Mouse (Mus musculus) erythroblast, embryonic 14.5 days (primary cell): ENCODE results near the gene Tmem246.

ENCODE experiments used
- GATA1 ChIP-seq: IDR thresholded peaks from 2 replicates; pipeline ENCODE4 v1.6.1; 2012; ENCODE audit warnings: low read length, inconsistent platforms, mixed read lengths
- TAL1 ChIP-seq: IDR thresholded peaks from 3 replicates; pipeline ENCODE4 v1.6.1; 2012; ENCODE audit warnings: low read length, inconsistent platforms, mixed read lengths

DNA sequence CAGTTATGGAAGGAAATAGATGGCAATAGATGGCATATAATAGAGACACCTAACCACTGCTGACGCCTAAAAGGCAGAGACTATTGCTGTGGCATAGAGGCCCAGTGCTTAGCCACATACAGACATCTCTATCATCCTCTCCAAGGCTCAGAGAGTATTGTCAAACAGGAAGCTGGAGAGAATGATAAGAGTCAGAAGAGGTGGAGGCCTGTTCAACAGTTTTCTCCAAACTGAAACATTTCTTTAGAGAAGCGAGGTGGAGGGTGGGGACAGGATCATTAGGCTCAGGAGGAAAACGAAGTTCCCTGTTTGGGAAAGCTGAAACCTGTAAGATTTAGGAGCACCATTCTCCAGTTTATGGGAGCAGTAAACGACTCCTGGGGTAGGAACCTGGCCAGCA is 16.4 kb downstream of the Tmem246 start:
- no peak for TF ChIP-seq GATA1
- TF ChIP-seq TAL1 = no peak
